In the genomic region with DNA sequence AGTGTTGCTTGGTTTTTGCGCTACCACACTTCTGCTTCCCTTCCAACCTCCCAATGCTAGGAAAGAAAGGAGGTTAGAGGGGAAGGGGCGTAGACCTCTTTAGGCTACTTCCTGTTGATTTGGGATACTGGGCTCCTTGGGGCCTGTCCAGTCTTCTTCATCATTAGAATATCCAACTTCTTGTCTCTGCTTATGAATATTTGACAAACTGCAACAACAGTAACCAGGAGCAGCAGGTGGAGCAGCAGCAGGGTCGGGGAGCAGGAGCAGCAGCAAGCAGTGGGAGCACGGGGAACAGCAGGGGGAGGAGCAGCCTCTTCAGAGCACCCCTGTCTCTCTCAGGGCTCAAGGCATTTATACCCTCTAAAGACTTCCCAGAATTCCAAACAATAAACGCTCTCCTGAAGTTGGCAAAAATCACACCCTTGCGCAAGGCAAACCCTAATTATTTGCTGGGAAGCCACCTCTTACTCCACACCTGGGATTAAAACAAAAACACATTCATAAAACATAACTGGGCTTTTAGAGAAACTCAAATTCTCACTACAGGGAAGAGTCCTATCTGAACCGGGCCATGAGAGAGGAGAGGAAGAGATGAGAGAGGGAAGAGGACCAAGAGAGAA, we compare ENCODE assay signal across 8 mouse cellular contexts. TPM values are rescaled to one million over a fixed set of nuclear protein-coding genes. Genes with fewer than 3 reads are reported as not detected.
DNase-seq lines count a peak whose midpoint lies in the region; ATAC-seq and TF ChIP-seq lines count a peak whose summit lies in the region.

No protein-coding gene starts in this region.

- no peaks in the 10 kb centered on the region for H3K27me3 ChIP-seq in kidney, embryonic 16.5 days (ENCODE audit: insufficient read depth, low read length)
- H3K27me3 ChIP-seq in hindbrain, embryonic 15.5 days = no peaks in the 10 kb centered on the region
- H3K27me3 ChIP-seq in midbrain, embryonic 16.5 days (ENCODE audit: control insufficient read depth, insufficient read depth, low read depth, low read length) = no peaks in the 10 kb centered on the region

- no peak for TF ChIP-seq CTCF in bone marrow macrophage, adult 2 months (IDR thresholded peaks at IDR 0.05; ENCODE audit: low read depth, low read length)

- no peaks in the 10 kb centered on the region for H3K9me3 ChIP-seq in kidney, embryonic 16.5 days (ENCODE audit: low read length)
- H3K9me3 ChIP-seq in hindbrain, embryonic 15.5 days = no peaks in the 10 kb centered on the region
- H3K9me3 ChIP-seq in midbrain, embryonic 16.5 days (replicated peaks; ENCODE audit: control insufficient read depth, low read length, poor library complexity, severe bottlenecking) = no peaks in the 10 kb centered on the region

- TF ChIP-seq POLR2A in bone marrow macrophage, adult 2 months (IDR thresholded peaks at IDR 0.05; ENCODE audit: borderline replicate concordance, low read depth, low read length) = no peak

- peaks cover 9% of the 10 kb centered on the region for H3K36me3 ChIP-seq in kidney, embryonic 16.5 days (ENCODE audit: insufficient read depth, low read length)
- no peaks in the 10 kb centered on the region for H3K36me3 ChIP-seq in hindbrain, embryonic 15.5 days
- no peaks in the 10 kb centered on the region for H3K36me3 ChIP-seq in midbrain, embryonic 16.5 days (ENCODE audit: control insufficient read depth, insufficient read depth, low read length)

- H3K4me2 ChIP-seq in kidney, embryonic 16.5 days (replicated peaks; ENCODE audit: low read depth, low read length) = peak overlapping the region; percentile 90
- H3K4me2 ChIP-seq in hindbrain, embryonic 15.5 days = peak overlapping the region; percentile 79
- peak overlapping the region; percentile 84 for H3K4me2 ChIP-seq in midbrain, embryonic 16.5 days (ENCODE audit: low read length)

- no peak for ATAC-seq in kidney, embryonic 16.5 days (ENCODE audit: low FRiP score, low TSS enrichment)
- ATAC-seq in hindbrain, embryonic 15.5 days (ENCODE audit: low FRiP score, low read depth) = no peak
- no peak for ATAC-seq in midbrain, embryonic 16.5 days

- no peak for DNase-seq in kidney, postnatal 10 days
- DNase-seq in gastrocnemius, adult 8-10 months (ENCODE audit: low spot score in 2 of 2) = no peak
- no peak for DNase-seq in cerebellum, adult 9-11 months
- DNase-seq in adrenal gland, postnatal 25 days = no peak

- peak overlapping the region; percentile 97 for H3K27ac ChIP-seq in kidney, embryonic 16.5 days (ENCODE audit: low read length)
- H3K27ac ChIP-seq in bone marrow macrophage, adult 2 months (ENCODE audit: insufficient read depth, low read depth, low read length) = peak overlapping the region; percentile 94
- peak overlapping the region; percentile 98 for H3K27ac ChIP-seq in hindbrain, embryonic 15.5 days (replicated peaks)
- H3K27ac ChIP-seq in midbrain, embryonic 16.5 days (ENCODE audit: low read length) = peak overlapping the region; percentile 98

- WGBS in kidney, embryonic 16.5 days = 71% methylated on average over 7 of the region's 7 CpGs
- WGBS in hindbrain, embryonic 15.5 days = 83% methylated on average over 7 of the region's 7 CpGs
- 85% methylated on average over 7 of the region's 7 CpGs for WGBS in midbrain, embryonic 16.5 days

- peak overlapping the region; percentile 89 for H3K9ac ChIP-seq in kidney, embryonic 16.5 days (replicated peaks; ENCODE audit: low read length)
- H3K9ac ChIP-seq in hindbrain, embryonic 15.5 days = peak overlapping the region; percentile 87
- peak overlapping the region; percentile 95 for H3K9ac ChIP-seq in midbrain, embryonic 16.5 days (ENCODE audit: low read depth, low read length)

- H3K4me3 ChIP-seq in kidney, embryonic 16.5 days (ENCODE audit: low read length) = peak overlapping the region; percentile 69; the same call in 1 of the 2 replicates
- H3K4me3 ChIP-seq in bone marrow macrophage, adult 2 months (ENCODE audit: insufficient read depth, low read length) = peak overlapping the region; percentile 88
- H3K4me3 ChIP-seq in hindbrain, embryonic 15.5 days = no peak overlapping the region
- H3K4me3 ChIP-seq in midbrain, embryonic 16.5 days (ENCODE audit: low read depth, low read length) = no peak overlapping the region; the same call in 1 of the 2 replicates

- peaks cover 34% of the 10 kb centered on the region for H3K4me1 ChIP-seq in kidney, embryonic 16.5 days (ENCODE audit: insufficient read depth, low read length)
- peaks cover 18% of the 10 kb centered on the region for H3K4me1 ChIP-seq in bone marrow macrophage, adult 2 months (ENCODE audit: control insufficient read depth, insufficient read depth, low read length)
- peaks cover 18% of the 10 kb centered on the region for H3K4me1 ChIP-seq in hindbrain, embryonic 15.5 days (replicated peaks)
- H3K4me1 ChIP-seq in midbrain, embryonic 16.5 days (ENCODE audit: control insufficient read depth, insufficient read depth, low read length) = peaks cover 14% of the 10 kb centered on the region

RNA-seq across cellular contexts. Expression of gene Birc5, which starts 1.3 kb away (rescaled TPM):
- polyA plus RNA-seq in kidney, embryonic 16.5 days (2015; fragmentation: Nextera tagmentation; extraction: Ambion mirVana) = 284 and 298 TPM in 2 replicates
- polyA plus RNA-seq in bone marrow macrophage, adult 2 months (2012; ENCODE audit: insufficient read depth, insufficient read length, missing spikeins) = 97.3 and 103 TPM in 2 replicates
- polyA plus RNA-seq in hindbrain, embryonic 15.5 days (2015; fragmentation: Nextera tagmentation; extraction: Ambion mirVana) = 41.6 and 47.4 TPM in 2 replicates
- 21.0 and 27.3 TPM in 2 replicates for polyA plus RNA-seq in midbrain, embryonic 16.5 days (2015; fragmentation: Nextera tagmentation; extraction: Ambion mirVana)
- under 1 TPM in 1 of 4 experiments, not detected in 3; 0.24 TPM for total RNA-seq in gastrocnemius, adult 8-10 months (2022)
- 5.2 and 8.5 TPM in 2 replicates for total RNA-seq in adrenal gland, postnatal 25 days (2021)

RNA-seq across cellular contexts. Expression of gene Tmem235, which starts 12.8 kb away (rescaled TPM):
- not detected in 2 replicates for polyA plus RNA-seq in kidney, embryonic 16.5 days (2015; fragmentation: Nextera tagmentation; extraction: Ambion mirVana)
- not detected in 2 replicates for polyA plus RNA-seq in bone marrow macrophage, adult 2 months (2012; ENCODE audit: insufficient read depth, insufficient read length, missing spikeins)
- not detected in 2 replicates for polyA plus RNA-seq in hindbrain, embryonic 15.5 days (2015; fragmentation: Nextera tagmentation; extraction: Ambion mirVana)
- polyA plus RNA-seq in midbrain, embryonic 16.5 days (2015; fragmentation: Nextera tagmentation; extraction: Ambion mirVana) = not detected in 2 replicates
- not detected for total RNA-seq in gastrocnemius, adult 8-10 months (2022)
- total RNA-seq in adrenal gland, postnatal 25 days (2021) = not detected in 2 replicates

RNA-seq across cellular contexts. Expression of gene Tk1, which starts 21.8 kb away (rescaled TPM):
- polyA plus RNA-seq in kidney, embryonic 16.5 days (2015; fragmentation: Nextera tagmentation; extraction: Ambion mirVana) = 128 and 136 TPM in 2 replicates
- 56.8 and 70.1 TPM in 2 replicates for polyA plus RNA-seq in bone marrow macrophage, adult 2 months (2012; ENCODE audit: insufficient read depth, insufficient read length, missing spikeins)
- polyA plus RNA-seq in hindbrain, embryonic 15.5 days (2015; fragmentation: Nextera tagmentation; extraction: Ambion mirVana) = 22.9 and 24.3 TPM in 2 replicates
- polyA plus RNA-seq in midbrain, embryonic 16.5 days (2015; fragmentation: Nextera tagmentation; extraction: Ambion mirVana) = 9.8 and 12.9 TPM in 2 replicates
- total RNA-seq in gastrocnemius, adult 8-10 months (2022) = 1 to 10 TPM; 2.5 to 5.4 (median 4.1) TPM
- total RNA-seq in adrenal gland, postnatal 25 days (2021) = 14.3 and 18.4 TPM in 2 replicates

RNA-seq across cellular contexts. Expression of gene Afmid, which starts 22.0 kb away (rescaled TPM):
- polyA plus RNA-seq in kidney, embryonic 16.5 days (2015; fragmentation: Nextera tagmentation; extraction: Ambion mirVana) = 5.8 and 6.1 TPM in 2 replicates
- polyA plus RNA-seq in bone marrow macrophage, adult 2 months (2012; ENCODE audit: insufficient read depth, insufficient read length, missing spikeins) = 3.5 and 9.9 TPM in 2 replicates
- 6.9 and 7.2 TPM in 2 replicates for polyA plus RNA-seq in hindbrain, embryonic 15.5 days (2015; fragmentation: Nextera tagmentation; extraction: Ambion mirVana)
- polyA plus RNA-seq in midbrain, embryonic 16.5 days (2015; fragmentation: Nextera tagmentation; extraction: Ambion mirVana) = 5.6 and 5.9 TPM in 2 replicates
- 1 to 10 TPM; 2.0 to 4.6 (median 3.4) TPM for total RNA-seq in gastrocnemius, adult 8-10 months (2022)
- 10.1 and 13.2 TPM in 2 replicates for total RNA-seq in adrenal gland, postnatal 25 days (2021)

RNA-seq across cellular contexts. Expression of gene Tha1, which starts 25.6 kb away (rescaled TPM):
- polyA plus RNA-seq in kidney, embryonic 16.5 days (2015; fragmentation: Nextera tagmentation; extraction: Ambion mirVana) = 6.9 and 7.7 TPM in 2 replicates
- polyA plus RNA-seq in bone marrow macrophage, adult 2 months (2012; ENCODE audit: insufficient read depth, insufficient read length, missing spikeins) = 2.8 and 4.5 TPM in 2 replicates
- polyA plus RNA-seq in hindbrain, embryonic 15.5 days (2015; fragmentation: Nextera tagmentation; extraction: Ambion mirVana) = 3.7 and 4.2 TPM in 2 replicates
- 4.2 and 5.0 TPM in 2 replicates for polyA plus RNA-seq in midbrain, embryonic 16.5 days (2015; fragmentation: Nextera tagmentation; extraction: Ambion mirVana)
- total RNA-seq in gastrocnemius, adult 8-10 months (2022) = 1 to 10 TPM; 2.7 to 3.8 (median 3.4) TPM
- total RNA-seq in adrenal gland, postnatal 25 days (2021) = 14.8 and 16.7 TPM in 2 replicates

Comparison
In these comparisons a context has a peak if more than half of its experiments do, and no peak if none do; other contexts are left out.
1. H3K4me3 ChIP-seq: peak in kidney, embryonic 16.5 days (single experiment) and bone marrow macrophage, adult 2 months (single experiment); none in hindbrain, embryonic 15.5 days (single experiment) and midbrain, embryonic 16.5 days (single experiment).
2. Peak in every context shown above with its lines, with median percentiles within 50 percentile points of each other: H3K27ac ChIP-seq, H3K4me2 ChIP-seq and H3K9ac ChIP-seq.